Mouse (Mus musculus) liver, embryonic 14.5 days (tissue): ENCODE measurements around the gene Ocel1. TPM values are rescaled to one million over a fixed set of nuclear protein-coding genes. Genes with fewer than 3 reads are reported as not detected.

ENCODE experiments used
- ATAC-seq: fragments of 200-750 bp; cut with Nextera tagmentation; 2 replicates; pipeline ENCODE4 v1.8.0; 2017; ENCODE audit warnings: moderate number of reproducible peaks, mild to moderate bottlenecking, moderate library complexity; ENCODE audit not compliant: insufficient read depth
- DNase-seq, 3 experiments: peaks; one replicate each; pipeline ENCODE4 v3.0.0-alpha.2; 2012 to 2013; ENCODE audit warnings: low read depth in 3 of 3, low spot score in 3 of 3
- H3K27ac ChIP-seq: fragments of 300-500 bp; sonication (generic); 2 replicates; pipeline ENCODE4 v1.5.1; 2014; ENCODE audit warnings: moderate library complexity, mild to moderate bottlenecking, control low read depth, inconsistent platforms
- H3K27me3 ChIP-seq: fragments of 300-500 bp; sonication (generic); 2 replicates; pipeline ENCODE4 v1.6.1; 2014; ENCODE audit warnings: mild to moderate bottlenecking, low read length, moderate library complexity; ENCODE audit not compliant: control insufficient read depth, insufficient read depth
- H3K36me3 ChIP-seq: fragments of 300-500 bp; sonication (generic); replicated peaks from 2 replicates; pipeline ENCODE4 v1.6.1; 2014; ENCODE audit warnings: low read depth; ENCODE audit not compliant: control insufficient read depth, insufficient read depth
- H3K4me1 ChIP-seq, 2 experiments: fragments of 200-500 bp in 1 of 2; fragments of 300-500 bp in 1 of 2; sonication (generic) in 1 of 2; replicated peaks; 2 replicates each; pipeline ENCODE4 v1.6.1; 2012 to 2014; ENCODE audit warnings: antibody characterized with exemption in 1 of 2, inconsistent platforms in 1 of 2, low read length in 1 of 2; ENCODE audit not compliant: control insufficient read depth in 2 of 2, insufficient read depth in 2 of 2
- H3K4me2 ChIP-seq: fragments of 300-500 bp; sonication (generic); 2 replicates; pipeline ENCODE4 v1.6.1; 2014; ENCODE audit warnings: low read depth, mild to moderate bottlenecking, control low read depth, moderate library complexity
- H3K4me3 ChIP-seq, 2 experiments: fragments of 200-500 bp in 1 of 2; fragments of 300-500 bp in 1 of 2; sonication (generic) in 1 of 2; 2 replicates each; pipeline ENCODE4 v1.5.1; 2012 to 2014; ENCODE audit warnings: low read depth in 2 of 2, low read length in 2 of 2, mild to moderate bottlenecking in 2 of 2, control low read depth in 1 of 2, inconsistent platforms in 1 of 2, moderate library complexity in 1 of 2; ENCODE audit not compliant: insufficient read depth in 1 of 2
- H3K9ac ChIP-seq: fragments of 300-500 bp; sonication (generic); replicated peaks from 2 replicates; pipeline ENCODE4 v1.6.1; 2014; ENCODE audit warnings: mild to moderate bottlenecking, control low read depth, moderate library complexity
- H3K9me3 ChIP-seq: fragments of 300-500 bp; sonication (generic); 2 replicates; pipeline ENCODE4 v1.6.1; 2016; ENCODE audit warnings: low read length, mixed read lengths; ENCODE audit not compliant: control insufficient read depth
- CTCF ChIP-seq: IDR thresholded peaks from 2 replicates; pipeline ENCODE4 v1.5.1; 2016; ENCODE audit warnings: antibody characterized with exemption, low read depth, control low read depth
- EP300 ChIP-seq: IDR thresholded peaks from 2 replicates; pipeline ENCODE4 v1.6.1; 2016; ENCODE audit warnings: antibody characterized with exemption, low read depth
- WGBS: fragments of 180-500 bp; shearing (Covaris S2); extraction: QIAGEN DNeasy Blood & Tissue Kit; methylation state at CpG from one replicate; pipeline ENCODE4 v1.1.7; 2014; ENCODE audit not compliant: insufficient replicate concordance; 5-methylcytosine and 5-hydroxymethylcytosine counted together
- polyA plus RNA-seq, 2 experiments: library from polyadenylated mRNA; depleted of rRNA in 1 of 2; stranded (reverse) in 1 of 2; unstranded in 1 of 2; fragments of >200 nt; fragmentation: Nextera tagmentation in 1 of 2; extraction: Ambion mirVana in 1 of 2; gene quantifications; 2 replicates each; pipeline versions ENCODE4 v1.2.1 to v1.2.3; 2012 to 2014

Gene Ocel1
- polyA plus RNA-seq, 2 experiments, result 1.9 to 2.8 TPM

DNA sequence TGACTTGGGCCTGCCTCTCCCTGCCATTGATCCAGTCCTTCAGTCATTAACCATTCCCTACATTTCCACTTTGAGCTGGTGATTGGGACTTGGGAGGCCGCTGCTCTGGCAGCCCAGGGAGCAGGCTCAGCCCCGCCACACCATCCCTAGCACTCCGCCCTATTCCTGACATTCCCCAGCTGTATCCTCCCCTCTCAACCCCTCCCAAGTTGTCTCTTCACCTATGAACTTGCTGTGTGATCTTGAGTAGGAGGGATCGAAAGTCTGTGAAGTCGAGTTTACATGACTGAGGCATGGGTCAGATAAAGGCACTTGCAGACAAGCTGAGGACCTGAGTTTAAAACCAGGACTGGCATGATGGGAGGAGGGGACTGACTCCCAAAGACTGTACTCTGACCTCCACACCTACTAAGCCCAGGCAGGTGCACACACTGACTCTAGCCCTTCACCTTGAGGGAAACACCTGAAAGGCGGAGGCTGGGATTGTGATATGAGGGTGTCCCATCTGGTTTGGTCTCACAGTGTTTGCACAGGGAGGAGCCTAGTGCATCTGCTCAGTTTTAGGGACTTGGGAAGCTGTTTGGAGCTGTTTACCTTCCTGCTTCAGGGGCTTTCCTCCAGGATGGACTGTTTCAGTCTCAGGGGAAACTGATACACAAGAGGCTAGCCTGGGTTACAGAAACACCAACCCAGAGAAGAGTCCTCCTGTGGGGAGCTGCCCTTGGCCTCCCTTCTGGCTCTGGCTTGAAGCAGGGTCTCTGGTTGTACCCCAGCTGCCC is 32.2 kb downstream of the Ocel1 start:
- DNase-seq, result no peak
- WGBS, result 75% methylated on average over 6 of the region's 6 CpGs
- Histone ChIP-seq H3K9ac (no peak overlapping the region), H3K36me3 (peaks cover 17% of the 10 kb centered on the region), H3K4me3 (no peak overlapping the region), H3K4me1 (peaks cover 8 to 10% of the 10 kb centered on the region in 2 experiments), H3K9me3 (no peaks in the 10 kb centered on the region), H3K27ac (no peak overlapping the region), H3K4me2 (no peak overlapping the region), H3K27me3 (no peaks in the 10 kb centered on the region)
- no peak for ATAC-seq
- TF ChIP-seq CTCF, result no peak
- no peak for TF ChIP-seq EP300

DNA sequence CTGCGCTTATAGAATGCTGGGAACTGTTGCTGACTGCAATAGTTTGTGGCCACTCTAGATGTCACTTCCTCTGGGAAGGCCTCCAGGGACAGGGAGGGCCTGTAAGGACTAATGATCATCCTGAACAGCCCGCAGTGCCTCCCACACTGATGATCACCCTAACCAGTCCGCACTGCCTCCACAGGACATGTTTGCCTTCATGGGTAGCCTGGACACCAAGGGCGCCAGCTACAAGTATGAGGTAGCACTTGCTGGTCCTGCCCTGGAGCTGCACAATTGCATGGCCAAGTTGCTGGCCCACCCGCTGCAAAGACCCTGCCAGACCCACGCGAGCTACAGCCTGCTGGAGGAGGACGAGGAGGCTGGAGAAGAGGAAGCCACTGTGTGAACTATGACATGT is 32.9 kb downstream of the Ocel1 start:
- no peak for DNase-seq
- 73% methylated on average over 8 of the region's 8 CpGs for WGBS
- H3K27ac ChIP-seq, result no peak overlapping the region
- no peak overlapping the region for H3K4me3 ChIP-seq
- no peak for ATAC-seq
- H3K9ac ChIP-seq, result no peak overlapping the region
- H3K4me2 ChIP-seq, result no peak overlapping the region
- H3K9me3 ChIP-seq, result no peaks in the 10 kb centered on the region
- H3K36me3 ChIP-seq, result peaks cover 22% of the 10 kb centered on the region
- TF ChIP-seq EP300 (no peak), CTCF (no peak)
- peaks cover 8 to 10% of the 10 kb centered on the region in 2 experiments for H3K4me1 ChIP-seq
- no peaks in the 10 kb centered on the region for H3K27me3 ChIP-seq

DNA sequence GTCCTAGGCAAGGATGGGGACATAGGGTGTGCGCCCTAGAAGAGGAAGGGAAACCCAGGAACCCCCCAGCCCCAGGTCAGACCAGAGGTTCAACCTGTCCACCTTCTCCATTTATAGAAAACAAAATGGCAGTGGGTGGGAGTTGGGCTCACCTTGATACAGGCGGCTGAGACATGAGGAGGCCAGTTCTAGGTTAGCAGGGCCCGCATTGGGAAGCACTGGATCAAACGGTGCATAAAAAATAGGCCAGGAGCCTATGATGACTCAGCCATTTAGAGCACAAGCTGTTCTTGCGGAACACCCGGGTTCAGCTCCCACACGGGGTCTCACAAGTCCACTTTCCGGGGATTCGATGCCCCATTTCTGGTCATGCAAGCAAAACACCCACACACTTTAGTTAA is 33.9 kb downstream of the Ocel1 start:
- Histone ChIP-seq H3K9ac (peak overlapping the region; percentile 61), H3K9me3 (no peaks in the 10 kb centered on the region), H3K27me3 (no peaks in the 10 kb centered on the region), H3K4me2 (peak overlapping the region; percentile 70), H3K4me3 (peak overlapping the region; percentile 2 to 94; a peak in 3 of 4 replicates), H3K27ac (no peak overlapping the region; the same call in 1 of the 2 replicates), H3K4me1 (peaks cover 8 to 10% of the 10 kb centered on the region in 2 experiments), H3K36me3 (peaks cover 29% of the 10 kb centered on the region)
- DNase-seq, result no peak
- TF ChIP-seq EP300 (no peak), CTCF (no peak)
- ATAC-seq, result no peak
- WGBS, result 65% methylated on average over 9 of the region's 9 CpGs

DNA sequence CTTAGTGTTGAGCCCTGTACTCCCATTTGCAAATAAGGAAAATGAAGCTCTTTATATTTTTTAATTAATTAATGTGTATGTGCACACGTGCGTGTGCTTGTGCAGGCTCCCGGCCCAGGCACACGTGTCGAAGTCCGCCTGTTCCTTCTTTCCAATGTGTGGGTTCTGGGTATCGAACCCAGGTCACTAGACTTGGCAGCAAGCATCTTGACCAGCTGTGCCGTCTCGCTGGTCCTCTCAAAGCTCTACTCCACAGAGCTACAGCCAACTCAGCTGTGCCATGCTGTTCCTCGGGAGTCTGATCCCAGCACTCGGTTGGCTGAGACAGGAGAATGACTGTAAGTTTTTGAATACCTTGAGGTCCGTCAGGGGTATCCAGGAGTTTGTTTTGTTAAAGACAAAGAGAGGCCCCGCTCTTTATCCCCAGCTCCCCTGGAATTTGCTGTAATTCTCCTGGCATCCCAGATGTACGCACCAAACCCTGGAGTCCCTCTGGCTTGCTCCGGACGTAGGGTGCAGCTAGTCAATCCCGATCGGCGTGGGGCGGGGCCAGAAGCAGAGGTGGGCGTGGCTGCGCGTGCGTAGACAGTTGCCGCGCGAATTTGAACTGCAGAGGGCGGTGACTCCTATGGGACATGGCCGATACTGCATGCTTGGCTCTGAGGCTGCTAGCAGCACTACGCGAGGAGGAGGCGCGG is 34.5 kb downstream of the Ocel1 start, which contains the start of gene Ankle1:
Gene Ankle1 (plus strand): TSS at position 610 of the 698 bp plus-strand sequence.
- Histone ChIP-seq H3K27ac (peak within 1 kb of the TSS; percentile 55), H3K9ac (peak within 1 kb of the TSS; percentile 93), H3K4me1 (peaks cover 8 to 10% of the 10 kb centered on the region in 2 experiments), H3K9me3 (no peaks in the 10 kb centered on the region), H3K27me3 (no peaks in the 10 kb centered on the region), H3K4me2 (peak within 1 kb of the TSS; percentile 70), H3K4me3 (peak within 1 kb of the TSS; percentile 92 to 94), H3K36me3 (peaks cover 29% of the 10 kb centered on the region)
- peak; percentile 89 for ATAC-seq
- peak; percentile 88 to 89 (median 89) for DNase-seq
- peak; percentile 89 for TF ChIP-seq CTCF
- no peak for TF ChIP-seq EP300
- 11% methylated on average over 33 of the region's 33 CpGs for WGBS
